Mouse (Mus musculus) mouse embryonic stem cell (cell line): Measurements from ENCODE around the gene Ngfr.

Experiments
- in situ Hi-C, 2 experiments: fragments of 300-500 bp; cut with MboI; formaldehyde crosslinking; loops; 1 replicate in 1 of 2; 3 replicates in 1 of 2; pipeline ENCODE4 v1.14.3; 2019 to 2020; ENCODE audit warnings: low sequenced_read_pairs in 2 of 2, low pct_unique_long_range_greater_than_20kb in 1 of 2, mixed read lengths in 1 of 2; ENCODE audit not compliant: unreplicated experiment in 1 of 2

The Ngfr gene

DNA sequence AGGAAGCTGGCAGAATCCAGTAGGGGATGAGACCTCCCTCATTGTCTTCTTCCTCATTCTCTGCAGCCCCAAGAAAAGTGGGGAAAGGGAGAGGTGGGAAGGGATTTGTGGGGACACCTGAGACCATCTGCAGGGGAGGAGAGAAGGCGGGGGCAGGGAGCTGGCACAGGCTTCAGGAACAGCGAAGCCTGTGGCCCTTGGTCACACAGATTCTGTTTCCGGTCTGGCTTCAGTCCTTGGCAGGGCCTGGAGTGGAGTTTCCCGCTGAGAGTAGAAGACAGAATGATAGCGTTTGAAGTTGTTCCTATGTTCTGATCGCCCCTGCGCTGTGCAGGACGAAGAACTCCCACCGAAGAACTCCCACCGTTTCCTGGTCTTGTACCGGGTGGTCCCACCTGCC lies 9.2 kb upstream of the Ngfr start:
- in situ Hi-C loops, result no loop called here

DNA sequence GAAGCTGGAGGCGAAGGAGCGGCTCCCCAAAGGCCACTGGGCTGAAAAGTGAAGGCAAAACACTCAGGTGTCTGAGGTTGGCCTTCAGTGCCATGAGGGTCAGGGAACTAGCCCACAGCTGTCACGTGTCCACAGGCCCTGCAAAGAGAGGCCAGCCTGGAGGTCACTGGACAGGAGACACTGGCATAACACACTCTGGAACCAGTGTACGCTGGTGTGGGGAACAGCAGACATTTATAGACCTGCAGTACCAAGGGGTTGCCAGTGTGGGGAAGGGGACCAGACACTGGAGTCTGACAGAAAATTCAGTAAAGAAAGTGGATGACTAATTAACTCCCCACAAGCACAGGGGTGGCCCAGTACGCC lies 8.6 kb upstream of the Ngfr start:
- in situ Hi-C loops, result no loop called here

DNA sequence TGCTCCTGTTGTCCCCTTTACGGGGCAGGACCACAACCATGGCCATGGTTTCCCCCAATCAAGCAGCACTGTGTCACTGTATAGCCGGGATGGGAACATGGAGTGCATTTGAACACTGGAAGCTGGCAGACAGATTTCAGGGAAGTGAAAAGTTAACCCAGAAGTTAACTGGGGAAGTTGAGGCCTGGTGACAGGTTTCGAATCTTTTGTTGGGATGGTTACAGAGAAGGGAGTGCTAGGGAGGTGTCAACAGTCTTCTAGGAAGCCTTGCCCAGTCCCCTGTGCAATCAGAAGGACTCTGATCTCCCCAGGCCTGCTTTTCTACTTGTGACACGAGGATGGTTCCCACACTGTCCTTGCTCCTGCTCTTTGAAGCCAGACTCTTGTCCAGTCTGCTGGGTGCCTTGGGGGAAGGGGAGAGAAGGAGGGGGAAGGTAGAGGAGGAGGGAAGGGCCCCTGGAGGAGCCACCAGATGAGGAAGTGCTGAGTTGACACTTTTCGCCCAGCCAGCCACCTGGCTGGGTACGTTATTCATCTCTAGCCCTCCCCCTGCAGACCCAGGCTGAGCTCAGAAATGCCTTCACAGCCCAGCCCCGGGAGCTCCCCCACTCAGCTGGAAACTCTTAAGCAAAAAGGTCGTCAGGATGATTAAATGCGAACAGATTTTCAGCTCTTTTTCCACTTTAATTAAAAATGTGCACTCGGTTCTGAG lies 8.1 kb upstream of the Ngfr start:
- in situ Hi-C loops, result no loop called here

DNA sequence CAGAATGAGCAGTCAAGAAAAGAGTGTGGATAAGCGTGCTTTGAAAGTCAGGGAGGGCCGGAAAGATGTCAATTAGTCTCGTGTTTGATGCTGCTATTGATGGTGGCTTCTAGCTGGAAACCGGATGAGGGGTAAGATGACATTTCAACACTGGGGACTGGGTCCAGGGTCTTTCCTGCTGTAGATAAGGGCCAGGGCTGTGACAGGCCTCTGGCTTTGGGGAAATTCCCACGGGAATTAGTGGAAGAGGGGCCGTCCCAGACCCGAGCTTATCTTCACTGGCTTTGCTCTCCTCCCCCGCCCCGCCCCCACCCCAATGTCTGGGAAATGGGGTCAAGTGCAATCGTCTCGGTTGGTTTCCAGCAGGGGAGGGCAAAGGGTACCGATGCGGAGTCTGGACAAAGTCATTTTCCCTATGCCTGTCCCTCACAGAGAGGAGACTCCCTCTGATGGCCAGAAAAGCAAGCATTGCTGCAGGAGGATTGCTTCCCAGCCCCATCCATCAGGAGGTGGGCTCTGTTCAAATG lies 7.2 kb upstream of the Ngfr start:
- in situ Hi-C loops, result no loop called here

DNA sequence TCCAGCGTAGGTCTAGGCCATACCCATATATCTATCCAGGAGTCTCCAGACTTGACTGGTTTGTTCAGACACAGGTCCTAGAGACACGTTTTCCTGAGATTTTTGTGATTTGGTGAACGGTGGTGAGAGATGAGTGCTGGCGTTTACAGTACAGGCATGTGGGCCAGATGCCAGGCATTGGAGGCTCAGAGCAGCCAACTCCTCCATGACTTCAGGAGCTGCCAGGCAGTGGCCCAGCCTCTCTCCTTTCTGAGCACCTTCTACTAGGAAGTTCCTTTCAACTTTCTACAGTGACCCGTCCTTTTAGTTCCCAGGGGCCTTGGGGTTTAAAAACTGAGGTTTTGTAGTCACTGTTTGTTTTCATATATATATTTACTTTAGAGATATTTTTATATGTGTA lies 6.0 kb upstream of the Ngfr start:
- in situ Hi-C loops, result no loop called here

DNA sequence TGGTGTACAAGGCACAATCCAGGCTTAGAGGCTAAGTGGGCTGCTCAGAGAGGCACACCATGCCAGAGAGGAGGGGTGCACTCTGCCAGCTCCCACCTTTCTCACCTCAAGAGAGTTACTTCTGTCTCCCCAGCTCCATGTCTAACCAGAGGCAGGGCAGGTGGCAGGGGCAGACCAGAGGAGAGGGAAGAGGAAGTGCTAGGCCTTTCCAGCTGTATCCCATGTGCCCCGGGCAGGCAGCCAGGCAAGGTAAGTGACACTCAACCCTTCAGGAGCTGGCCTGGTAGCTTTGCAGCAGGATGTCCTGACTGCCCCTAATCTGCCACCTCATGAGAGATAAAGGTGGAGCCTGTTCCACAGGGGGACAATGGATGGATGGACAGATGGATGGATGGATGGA lies 5.2 kb upstream of the Ngfr start:
- in situ Hi-C loops, result no loop called here

DNA sequence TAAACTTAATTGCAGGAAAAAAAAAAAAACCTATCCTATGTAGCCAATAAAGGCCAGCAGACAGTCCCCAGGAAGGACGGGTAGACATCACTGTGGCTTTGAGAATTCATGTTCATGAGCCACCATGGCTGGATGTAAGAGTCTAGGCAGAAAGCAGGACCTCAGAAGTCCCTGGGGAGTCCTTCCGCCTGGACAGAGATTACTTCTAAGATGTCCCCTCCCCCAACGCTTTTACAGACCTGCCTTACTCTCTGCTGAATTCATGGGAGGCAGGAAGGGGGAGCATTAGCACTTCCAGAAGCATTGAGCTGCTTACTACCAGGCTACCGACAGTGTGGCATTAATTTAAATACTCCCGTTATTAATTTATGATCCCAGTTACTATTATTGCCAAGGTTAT lies 1.7 kb upstream of the Ngfr start:
- in situ Hi-C loops, result no loop called here

DNA sequence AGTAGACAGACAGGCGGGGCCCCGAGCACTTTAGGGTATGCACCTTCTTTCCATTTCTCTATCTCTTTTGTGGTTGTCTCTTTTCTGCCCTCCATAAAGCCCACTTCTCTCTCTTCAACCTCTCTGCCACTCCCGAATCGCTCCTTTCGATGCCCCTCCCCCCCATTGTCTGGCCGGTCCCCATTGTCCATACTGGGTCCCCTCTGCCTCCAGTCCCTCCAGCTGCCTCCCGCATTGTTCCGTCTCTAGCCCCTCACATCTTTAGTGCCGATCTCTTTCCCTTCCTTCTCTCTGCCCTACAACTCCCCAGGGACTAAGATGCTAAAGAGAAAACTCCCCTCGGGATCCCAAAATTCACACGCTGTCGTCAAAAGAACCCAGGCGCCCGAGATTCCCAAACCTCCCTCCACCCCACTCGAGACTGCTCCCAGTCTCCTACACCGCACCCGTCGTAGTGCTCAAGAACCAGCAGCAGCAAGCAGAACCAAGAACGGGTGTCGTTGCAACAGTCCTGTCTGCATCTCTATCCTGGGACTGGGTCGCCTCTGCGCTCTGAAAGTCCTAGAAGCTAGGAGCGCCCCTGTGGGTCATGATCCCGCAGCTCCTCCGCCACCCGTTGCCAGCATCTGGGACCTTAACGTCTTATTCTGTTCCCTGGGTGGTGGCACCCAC lies 648 bp downstream of the Ngfr start:
- in situ Hi-C loops, result no loop called here

DNA sequence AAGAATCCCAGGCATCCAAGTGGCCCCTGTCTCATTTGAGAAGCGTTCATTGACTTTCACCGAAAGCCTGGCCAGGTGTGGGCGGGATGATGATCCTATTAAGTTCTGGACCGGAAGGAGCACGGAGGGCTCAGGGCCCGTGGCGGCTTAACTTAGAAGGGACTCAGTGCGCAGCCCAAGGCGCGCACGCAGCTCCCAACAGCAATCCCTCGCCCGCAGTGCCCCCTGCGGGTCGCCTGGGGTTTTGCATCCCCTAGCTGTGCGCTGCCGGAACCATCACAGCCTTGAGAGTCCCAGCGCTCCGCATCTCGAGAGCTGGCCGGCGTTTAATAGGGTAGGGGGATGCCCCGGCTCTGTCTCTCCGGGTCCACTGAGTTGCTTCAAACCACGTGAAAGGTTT lies 1.4 kb downstream of the Ngfr start:
- in situ Hi-C loops, result no loop called here

DNA sequence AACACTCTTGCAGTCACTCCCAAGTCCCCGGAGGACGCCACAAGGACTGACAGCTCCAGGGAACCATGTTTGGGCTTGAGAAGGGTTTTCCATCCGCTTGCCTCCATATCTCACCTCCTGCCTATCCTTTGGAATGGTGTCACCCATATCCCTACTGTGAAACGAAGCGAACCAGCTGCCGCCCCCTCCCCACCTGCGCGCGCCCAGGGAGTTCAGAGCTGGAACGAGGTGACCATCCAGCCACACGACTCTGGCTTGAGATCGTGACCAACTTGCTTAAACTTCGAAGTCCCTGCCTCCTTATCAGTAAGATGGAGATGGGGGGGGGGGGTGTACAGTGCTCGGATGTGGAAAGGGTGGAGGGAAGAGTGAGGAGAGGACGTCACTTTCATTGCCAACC lies 1.9 kb downstream of the Ngfr start:
- in situ Hi-C loops, result no loop called here

DNA sequence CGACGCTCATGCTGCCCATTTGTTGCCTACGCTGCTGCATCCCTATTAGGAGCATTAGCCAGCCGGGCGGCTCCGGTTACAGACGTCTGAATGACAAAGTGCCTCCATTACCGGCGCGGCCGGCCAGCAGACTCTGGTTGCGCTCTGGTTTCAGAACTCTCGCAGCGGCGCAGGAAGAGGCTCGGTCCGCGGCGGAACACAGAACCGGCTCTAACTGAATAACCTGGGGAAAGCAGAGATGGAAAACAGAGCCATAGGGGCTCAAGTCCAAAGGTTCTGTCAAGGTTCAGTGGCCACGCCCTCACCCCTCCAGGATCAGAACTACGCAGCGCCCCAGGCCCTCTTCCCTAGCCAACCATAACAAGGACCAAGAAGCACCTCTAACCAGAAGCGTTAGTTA lies 2.3 kb downstream of the Ngfr start:
- in situ Hi-C loops, result no loop called here

DNA sequence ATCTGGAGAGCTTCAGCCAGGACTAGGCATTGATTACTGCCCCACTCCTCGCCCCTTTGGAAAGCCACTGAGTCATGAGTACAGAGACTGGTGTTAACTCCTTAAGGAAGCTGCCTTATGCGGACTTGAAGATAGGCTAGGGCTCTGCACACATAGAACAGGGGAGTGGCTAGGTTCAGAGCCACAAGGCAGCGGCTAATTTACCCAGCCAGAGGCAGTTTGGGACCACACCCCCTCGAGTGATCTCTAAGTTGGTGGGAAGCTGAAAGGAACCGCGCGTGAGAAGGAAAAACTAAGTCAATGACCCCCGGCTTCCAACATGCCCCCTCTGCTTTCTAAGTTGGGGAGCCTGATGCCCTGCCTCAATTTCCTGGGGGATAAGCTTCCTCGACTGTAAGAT lies 2.9 kb downstream of the Ngfr start:
- in situ Hi-C loops, result loop anchor here in 1 of 2 experiments (5.0 kb wide), 2 partner anchors 43 to 52 kb away; no protein-coding TSS in a partner anchor

DNA sequence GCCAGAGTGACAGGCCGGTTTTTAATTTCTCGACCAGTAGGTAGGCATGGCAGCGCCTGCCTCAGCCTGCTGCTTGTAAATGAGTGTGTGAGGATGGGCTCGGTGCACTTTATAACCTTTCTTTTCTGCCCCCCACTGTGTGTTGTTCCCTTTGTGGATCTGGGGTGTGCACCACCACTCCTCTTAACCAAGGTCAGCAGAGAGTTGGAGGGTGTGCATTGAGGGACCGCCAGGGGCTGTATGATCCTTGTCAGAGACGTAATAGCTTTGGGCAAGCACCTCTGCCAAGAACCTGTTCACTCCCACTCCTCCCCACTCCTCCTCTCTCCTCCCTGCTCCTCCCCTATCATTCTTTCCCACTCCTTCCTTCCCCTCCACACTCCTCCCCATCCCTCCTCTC lies 4.1 kb downstream of the Ngfr start:
- in situ Hi-C loops, result loop anchor here in 1 of 2 experiments (5.0 kb wide), 2 partner anchors 44 to 51 kb away; no protein-coding TSS in a partner anchor

DNA sequence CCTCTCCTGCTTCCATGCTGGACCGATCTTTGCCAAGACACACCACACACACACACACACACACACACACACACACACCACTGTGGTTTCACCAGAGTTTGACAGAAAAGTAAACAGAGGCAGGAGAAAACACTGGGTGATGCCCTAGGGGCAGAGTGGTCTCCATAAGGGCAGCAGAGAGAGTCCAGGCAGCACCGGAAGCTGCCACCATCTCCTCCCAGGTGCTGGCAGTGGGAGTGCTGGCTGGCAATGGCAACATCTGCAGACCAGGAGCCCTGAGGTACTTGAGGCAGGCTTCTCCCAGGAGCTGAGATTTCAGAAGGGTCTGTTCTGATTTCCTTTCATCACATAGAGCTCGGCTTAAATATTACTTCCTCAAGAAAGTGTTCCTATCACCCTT lies 5.3 kb downstream of the Ngfr start:
- in situ Hi-C loops, result loop anchor here in 1 of 2 experiments (5.0 kb wide), 2 partner anchors 45 to 50 kb away; no protein-coding TSS in a partner anchor

DNA sequence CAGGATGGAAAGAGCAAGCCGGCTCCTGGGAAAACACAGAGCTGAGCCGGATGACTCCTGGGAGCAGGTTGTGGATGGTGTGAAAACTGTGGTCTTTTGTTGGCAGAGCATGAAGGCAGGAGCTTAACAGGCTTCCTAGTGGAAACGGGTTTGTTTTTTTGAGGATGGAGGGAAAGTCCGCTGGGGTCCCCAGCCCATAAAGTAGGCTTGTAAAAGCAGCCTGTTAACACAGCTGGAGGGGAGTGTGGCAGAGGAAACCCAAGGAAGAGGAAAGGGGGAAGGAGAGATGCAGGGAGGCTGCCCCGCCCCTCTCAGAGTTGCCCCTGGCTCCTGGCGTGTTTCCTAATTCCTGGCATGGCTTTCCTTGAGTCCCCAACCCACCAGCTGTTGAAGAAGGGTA lies 8.1 kb downstream of the Ngfr start:
- in situ Hi-C loops, result no loop called here

DNA sequence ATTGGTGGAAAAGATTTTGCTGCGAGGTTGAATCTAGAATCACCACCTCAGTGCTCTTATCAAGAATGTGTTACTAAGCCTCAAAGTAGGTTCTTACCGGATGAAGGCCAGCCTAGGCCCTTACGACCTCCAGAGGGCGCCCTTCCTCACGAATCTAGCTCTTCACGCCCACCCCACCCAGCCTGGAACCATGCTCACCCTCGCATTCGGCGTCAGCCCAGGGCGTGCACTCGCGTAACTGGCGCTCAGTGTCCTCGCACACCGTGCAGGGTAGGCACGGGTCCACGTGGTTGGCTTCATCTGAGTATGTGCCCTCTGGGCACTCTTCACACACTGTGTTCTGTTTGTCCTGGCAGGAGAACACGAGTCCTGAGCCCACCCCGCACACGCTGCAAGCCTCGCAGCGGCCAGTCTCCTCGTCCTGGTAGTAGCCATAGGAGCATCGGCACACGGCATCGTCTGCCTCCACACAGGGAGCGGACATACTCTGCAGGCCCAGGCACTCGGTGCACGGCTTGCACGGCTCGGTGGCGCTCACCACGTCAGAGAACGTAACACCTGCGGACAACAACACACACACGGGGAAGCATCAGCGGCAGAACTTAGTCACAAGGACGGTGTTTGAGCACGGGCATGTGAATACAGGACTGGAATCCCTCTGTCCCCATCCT lies 9.6 kb downstream of the Ngfr start:
- in situ Hi-C loops, result no loop called here

DNA sequence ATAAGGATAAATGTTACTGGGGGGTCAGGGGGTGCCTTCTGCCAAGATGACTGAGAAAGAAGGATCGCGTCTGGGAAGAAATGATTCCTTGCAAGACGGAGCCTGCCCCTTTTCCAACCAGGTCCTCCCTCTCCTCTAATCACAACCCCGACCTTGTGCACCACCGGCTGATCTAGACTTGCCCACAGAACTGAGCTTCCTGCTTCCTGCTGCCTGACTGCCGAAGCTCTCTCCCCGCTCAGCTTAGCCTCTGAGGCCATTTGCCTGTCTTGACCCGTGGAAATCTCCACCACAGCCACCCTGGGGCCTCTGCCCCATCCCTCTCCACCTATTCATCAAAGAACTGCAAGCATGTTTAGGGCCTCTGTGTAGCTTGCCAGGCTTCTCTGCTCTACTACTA lies 11.2 kb downstream of the Ngfr start:
- in situ Hi-C loops, result no loop called here

DNA sequence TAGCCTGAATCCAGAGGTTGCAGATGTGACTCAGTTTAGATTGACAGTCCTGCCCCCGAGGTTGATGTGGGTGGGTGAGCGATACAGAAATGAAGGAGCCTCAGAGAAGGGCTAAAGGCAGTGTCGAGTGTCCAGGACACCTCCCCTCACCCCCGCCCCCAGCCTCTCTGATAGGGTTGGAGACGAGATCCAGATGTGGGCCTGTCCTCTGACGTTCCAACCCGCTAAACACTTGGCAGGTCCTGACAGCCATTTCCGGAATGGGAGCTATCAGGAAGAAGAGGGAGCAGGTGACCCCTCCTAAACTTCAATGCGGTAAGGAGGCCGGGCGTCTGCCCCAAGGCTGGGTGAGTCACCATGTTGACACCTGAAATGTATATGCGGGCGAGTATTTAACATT lies 11.7 kb downstream of the Ngfr start:
- in situ Hi-C loops, result no loop called here

DNA sequence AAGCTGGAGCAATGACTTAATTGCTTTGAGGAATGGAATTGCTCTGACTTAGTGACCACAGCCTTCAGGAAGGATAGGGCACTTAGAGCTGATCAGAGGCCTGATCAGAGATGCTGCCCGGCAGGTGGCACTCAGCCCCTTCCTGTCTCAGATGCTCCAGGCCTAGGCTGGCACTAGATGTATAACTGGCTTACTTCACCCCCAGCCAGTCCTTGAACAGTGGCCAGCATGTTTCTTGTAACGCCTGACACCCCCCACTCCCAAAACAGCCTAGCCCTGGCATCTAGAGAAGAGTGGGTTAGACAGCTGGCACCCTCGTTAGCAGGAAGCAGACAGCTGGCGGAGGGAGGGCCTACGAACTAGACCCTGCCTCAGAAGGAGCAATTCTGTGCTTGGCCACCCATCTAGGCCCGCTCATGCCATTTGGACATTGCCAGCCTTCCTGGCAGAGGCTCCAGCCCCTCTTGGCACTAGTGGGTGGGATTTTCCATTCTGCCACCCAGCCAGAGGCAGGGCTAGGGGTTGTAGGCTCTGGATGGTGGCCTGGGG lies 12.7 kb downstream of the Ngfr start:
- in situ Hi-C loops, result no loop called here
